Mouse (Mus musculus): ENCODE measurements around the gene Khdc1c.

DNA sequence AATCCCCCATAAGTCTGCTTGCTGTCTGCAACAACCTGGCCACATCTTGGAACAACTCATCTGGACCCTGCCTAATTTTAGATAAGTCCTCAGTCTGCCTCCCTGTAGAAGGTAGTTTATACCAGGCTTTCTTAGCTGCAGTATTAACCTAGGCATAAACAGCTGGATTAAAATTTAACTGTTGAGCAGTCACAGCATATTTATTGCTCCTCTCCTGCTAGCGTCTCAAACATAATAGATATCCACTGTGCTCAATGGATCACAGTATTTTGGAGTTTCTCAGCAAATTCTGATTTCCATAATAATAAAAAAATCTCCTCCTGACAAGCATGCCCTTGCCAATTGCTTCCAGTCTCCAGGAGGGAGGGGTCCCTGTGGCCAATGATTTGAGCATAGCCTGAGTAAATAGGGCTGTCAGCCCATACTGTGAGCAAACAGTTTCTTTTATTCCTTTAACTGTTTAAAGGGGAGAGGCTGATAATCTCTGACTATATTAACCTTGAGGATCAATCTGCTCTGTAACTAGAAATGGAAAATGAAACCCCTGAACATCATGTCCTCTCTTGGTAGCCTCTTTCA, 44.0 kb upstream of the Khdc1c start:
- TF ChIP-seq CTCF (IDR thresholded peaks at IDR 0.05; ENCODE audit: borderline replicate concordance, control insufficient read depth, extremely low read depth, insufficient read depth, low read length, poor library complexity): no peak
- no peak for TF ChIP-seq POLR2A (IDR thresholded peaks at IDR 0.05; ENCODE audit: control insufficient read depth, extremely low read depth, insufficient read depth, low read length, poor library complexity)

Measured in thymus, adult 2 months (tissue).